Mouse (Mus musculus) intestine, postnatal 0 days (tissue): ENCODE data around the gene Zfp65. TPM values are rescaled to one million over a fixed set of nuclear protein-coding genes. Genes with fewer than 3 reads are reported as not detected.
"Not testable (repeated sequence)": the region's sequence is repeated elsewhere in the genome, so short reads cannot be mapped to it uniquely, and the experiment has no call there.

ENCODE experiments used
- ATAC-seq: fragments of 200-750 bp; cut with Nextera tagmentation; 2 replicates; pipeline ENCODE4 v1.8.0; 2017; ENCODE audit warnings: mild to moderate bottlenecking, moderate TSS enrichment, moderate library complexity
- H3K27ac ChIP-seq: fragments of 300-500 bp; sonication (generic); 2 replicates; pipeline ENCODE4 v1.5.1; 2014; ENCODE audit warnings: mild to moderate bottlenecking, low read depth, low read length, moderate library complexity
- H3K27me3 ChIP-seq: fragments of 300-500 bp; sonication (generic); replicated peaks from 2 replicates; pipeline ENCODE4 v1.6.1; 2014; ENCODE audit warnings: low read length, mixed read lengths; ENCODE audit not compliant: control insufficient read depth, insufficient read depth
- H3K36me3 ChIP-seq: fragments of 300-500 bp; sonication (generic); 2 replicates; pipeline ENCODE4 v1.6.1; 2014; ENCODE audit warnings: mild to moderate bottlenecking, moderate library complexity; ENCODE audit not compliant: control insufficient read depth, insufficient read depth
- H3K4me1 ChIP-seq: fragments of 300-500 bp; sonication (generic); replicated peaks from 2 replicates; pipeline ENCODE4 v1.6.1; 2014; ENCODE audit warnings: antibody characterized with exemption, low read length, mixed read lengths; ENCODE audit not compliant: control insufficient read depth, insufficient read depth
- H3K4me2 ChIP-seq: fragments of 300-500 bp; sonication (generic); replicated peaks from 2 replicates; pipeline ENCODE4 v1.6.1; 2014; ENCODE audit warnings: low read depth, mild to moderate bottlenecking, moderate library complexity
- H3K4me3 ChIP-seq: fragments of 300-500 bp; sonication (generic); 2 replicates; pipeline ENCODE4 v1.5.1; 2014; ENCODE audit warnings: low read depth, low read length
- H3K9ac ChIP-seq: fragments of 300-500 bp; sonication (generic); 2 replicates; pipeline ENCODE4 v1.6.1; 2014; ENCODE audit warnings: mild to moderate bottlenecking, low read depth, low read length
- H3K9me3 ChIP-seq: fragments of 300-500 bp; sonication (generic); 2 replicates; pipeline ENCODE4 v1.6.1; 2016; ENCODE audit warnings: mixed run types; ENCODE audit not compliant: control insufficient read depth
- CTCF ChIP-seq: sonication (generic); IDR thresholded peaks from 2 replicates; pipeline ENCODE4 v1.5.1; 2016; ENCODE audit warnings: low read depth, mild to moderate bottlenecking, control low read depth, antibody characterized with exemption, moderate library complexity
- WGBS: fragments of 180-500 bp; shearing (Covaris S2); extraction: QIAGEN DNeasy Blood & Tissue Kit; methylation state at CpG from one replicate; pipeline ENCODE4 v1.1.7; 2014; 5-methylcytosine and 5-hydroxymethylcytosine counted together
- polyA plus RNA-seq: library from polyadenylated mRNA; unstranded; fragments of >200 nt; fragmentation: Nextera tagmentation; extraction: Ambion mirVana; gene quantifications from 2 replicates; pipeline ENCODE4 v1.2.1, GENCODE M21; 2015

The Zfp65 gene
- polyA plus RNA-seq, 1 experiment from 2014 or later: 1.9 TPM

DNA sequence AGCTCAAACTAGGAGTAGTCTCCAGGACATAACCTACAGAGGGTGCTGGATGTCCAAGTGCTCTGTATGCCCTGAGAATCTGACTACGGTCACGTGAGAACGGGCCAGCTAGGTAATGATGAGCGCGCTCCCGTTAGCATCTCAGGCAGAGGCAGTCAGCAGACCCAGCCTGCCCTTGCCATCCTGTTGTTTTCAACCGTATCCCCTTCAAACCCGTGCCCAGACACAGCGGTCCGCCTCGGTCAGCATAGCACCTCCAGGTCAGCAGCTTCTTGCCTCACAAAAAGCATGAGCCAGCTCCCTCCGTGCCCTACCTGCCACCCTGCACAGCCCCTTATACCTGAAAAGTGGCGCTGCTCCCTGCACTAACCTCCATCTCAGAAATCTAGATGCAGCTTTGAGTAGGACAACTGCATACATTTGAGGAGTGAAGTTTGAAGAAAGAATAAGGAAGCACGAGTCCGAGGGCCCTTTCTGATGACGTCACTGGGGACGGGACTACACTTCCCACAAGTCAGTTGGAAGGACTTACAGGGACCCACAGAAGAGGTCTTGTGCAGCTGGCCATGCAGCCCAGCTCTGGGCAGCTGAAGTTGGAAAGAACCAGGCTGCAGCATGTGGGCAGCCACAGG is 5.0 kb downstream of the Zfp65 start:
- no peaks in the 10 kb centered on the region for H3K36me3 ChIP-seq
- peak overlapping the region; percentile 59 for H3K9ac ChIP-seq
- H3K27ac ChIP-seq: peak overlapping the region; percentile 62
- peak; percentile 92 for ATAC-seq
- H3K27me3 ChIP-seq: no peaks in the 10 kb centered on the region
- H3K4me3 ChIP-seq: peak overlapping the region; percentile 95
- peak; percentile 32 for TF ChIP-seq CTCF
- under 1% methylated on average over 17 of the region's 17 CpGs for WGBS
- peak overlapping the region; percentile 83 for H3K4me2 ChIP-seq
- no peaks in the 10 kb centered on the region for H3K4me1 ChIP-seq
- no peaks in the 10 kb centered on the region for H3K9me3 ChIP-seq

DNA sequence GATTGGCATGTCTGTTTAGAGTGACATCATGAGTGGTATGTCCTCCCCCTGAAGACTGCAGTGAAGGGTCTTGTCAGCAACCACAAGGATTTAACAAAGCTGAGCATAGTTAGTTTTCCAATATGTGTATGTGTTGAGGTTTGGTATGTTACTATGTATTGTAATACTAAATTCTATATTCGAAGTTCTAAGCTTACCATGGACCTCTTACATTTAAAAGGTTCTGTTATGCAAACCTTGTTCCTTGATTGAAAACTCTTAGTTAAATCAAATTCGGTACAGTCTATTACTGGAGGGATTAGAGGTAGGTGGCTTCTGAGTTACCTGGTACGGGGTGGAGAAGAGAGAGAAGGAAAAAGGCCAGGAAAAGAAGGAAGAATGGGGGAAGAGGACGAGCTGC is 42.0 kb downstream of the Zfp65 start, which contains the start of gene Zfp738:
Gene Zfp738, minus strand, starts transcription at position 101 of the 400 bp plus-strand sequence.
- Histone ChIP-seq H3K27me3 (no peaks in the 10 kb centered on the region), H3K4me2 (no peak within 1 kb of the TSS), H3K9me3 (no peaks in the 10 kb centered on the region), H3K9ac (no peak within 1 kb of the TSS), H3K36me3 (no peaks in the 10 kb centered on the region), H3K4me3 (no peak within 1 kb of the TSS), H3K27ac (no peak within 1 kb of the TSS), H3K4me1 (no peaks in the 10 kb centered on the region)
- ATAC-seq: no peak
- TF ChIP-seq CTCF: no peak
- 81% methylated on average over 4 of the region's 4 CpGs for WGBS

DNA sequence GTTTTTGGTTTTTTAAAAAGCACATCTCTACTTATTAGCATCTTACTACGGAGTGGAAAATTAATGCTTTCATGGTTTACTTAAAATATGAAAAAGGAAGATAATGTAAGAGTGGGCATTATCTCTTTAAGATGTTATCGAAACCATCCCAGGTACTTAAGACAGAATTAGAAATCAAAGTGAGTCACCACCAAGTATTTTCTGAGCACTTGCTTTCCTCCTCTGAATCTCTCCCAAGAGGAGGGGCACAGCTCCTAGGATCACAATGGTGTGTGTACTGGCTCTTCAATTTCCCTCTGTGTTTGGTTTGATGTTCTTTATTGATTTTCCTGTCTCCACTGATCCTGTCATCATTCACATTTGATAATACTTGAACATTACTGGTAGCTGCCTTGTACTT is 45.1 kb downstream of the Zfp65 start:
- WGBS: 65% methylated on average over 2 of the region's 2 CpGs
- H3K27ac ChIP-seq, H3K36me3 ChIP-seq, H3K27me3 ChIP-seq, H3K9ac ChIP-seq, H3K9me3 ChIP-seq, H3K4me1 ChIP-seq: not testable (repeated sequence)
- Histone ChIP-seq H3K4me3 (peak overlapping the region; percentile 76), H3K4me2 (peak overlapping the region; percentile 77)
- ATAC-seq: peak; percentile 43

DNA sequence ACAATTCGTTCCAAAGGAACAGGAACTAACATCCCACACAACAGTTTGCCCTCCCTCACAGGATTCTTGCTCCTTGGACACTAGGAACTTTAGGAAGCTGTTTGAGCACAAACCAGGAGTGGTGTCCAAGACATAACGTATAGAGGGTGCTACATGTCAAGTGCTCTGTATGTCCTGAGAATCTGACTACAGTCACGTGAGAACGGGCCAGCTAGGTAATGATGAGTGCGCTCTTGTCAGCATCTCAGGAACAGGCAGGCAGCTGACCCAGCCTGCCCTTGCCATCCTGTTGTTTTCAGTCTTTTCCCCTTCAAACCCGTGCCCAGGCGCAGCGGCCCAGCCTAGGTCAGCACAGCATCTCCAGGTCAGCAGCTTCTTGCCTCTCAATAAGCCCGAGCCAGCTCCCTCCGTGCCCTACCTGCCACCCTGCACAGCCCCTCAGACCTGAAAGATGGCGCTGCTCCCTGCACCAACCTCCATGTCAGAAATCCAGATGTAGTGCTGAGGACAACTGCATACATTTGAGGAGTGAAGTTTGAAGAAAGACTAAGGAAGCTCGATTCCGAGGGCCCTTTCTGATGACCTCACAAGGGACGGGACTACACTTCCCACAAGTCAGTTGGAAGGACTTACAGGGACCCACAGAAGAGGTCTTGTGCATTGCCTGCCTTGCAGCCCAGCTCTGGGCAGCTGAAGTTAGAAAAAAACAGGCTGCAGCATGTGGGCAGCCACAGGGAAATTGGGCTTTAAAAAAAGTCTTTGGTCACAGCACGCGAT is 45.8 kb downstream of the Zfp65 start:
- peak; percentile 100 for ATAC-seq
- H3K9ac ChIP-seq: peak overlapping the region; percentile 73
- H3K4me2 ChIP-seq: peak overlapping the region; percentile 77
- H3K4me3 ChIP-seq: peak overlapping the region; percentile 76
- H3K9me3 ChIP-seq, H3K4me1 ChIP-seq, H3K27me3 ChIP-seq, H3K36me3 ChIP-seq: not testable (repeated sequence)
- WGBS: 10% methylated on average over 16 of the region's 16 CpGs
- H3K27ac ChIP-seq: peak overlapping the region; percentile 64
- peak; percentile 21; the same call in 1 of the 2 replicates for TF ChIP-seq CTCF

DNA sequence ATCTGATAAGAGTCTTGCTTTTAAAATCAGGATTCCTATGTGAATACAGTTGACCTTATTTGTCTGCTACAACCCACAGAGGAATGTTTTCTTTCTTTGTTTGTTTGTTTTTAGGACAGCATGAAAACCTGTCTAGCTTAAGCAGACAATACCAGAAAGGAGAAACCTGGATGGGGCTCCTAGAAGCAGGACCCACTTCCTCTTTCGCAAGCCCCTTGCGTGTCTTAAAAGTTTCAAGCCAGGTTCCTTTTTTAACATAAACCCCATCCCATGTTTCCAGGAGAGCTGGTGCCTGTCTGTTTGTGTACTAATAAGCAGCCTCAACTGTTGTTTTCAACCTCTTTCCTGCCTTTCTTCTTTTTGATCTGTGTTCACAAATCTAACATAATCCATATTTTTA is 54.1 kb downstream of the Zfp65 start:
- no peak for ATAC-seq
- no peak for TF ChIP-seq CTCF
- H3K36me3 ChIP-seq: 0 out of 2 replicates have a peak, but pooled peaks cover 3% of the 10 kb centered on the region
- no peak overlapping the region for H3K4me2 ChIP-seq
- H3K27ac ChIP-seq: no peak overlapping the region
- 93% methylated on average over 2 of the region's 2 CpGs for WGBS
- H3K27me3 ChIP-seq: no peaks in the 10 kb centered on the region
- no peak overlapping the region for H3K4me3 ChIP-seq
- no peaks in the 10 kb centered on the region for H3K4me1 ChIP-seq
- H3K9me3 ChIP-seq: no peaks in the 10 kb centered on the region
- no peak overlapping the region for H3K9ac ChIP-seq

Other genes starting within 250 kb of the Zfp65 start
- gene Zfp874b, start 244.9 kb downstream of the Zfp65 start, polyA plus RNA-seq: 1.2 and 1.3 TPM in 2 replicates
- gene Zfp58, start 228.6 kb downstream of the Zfp65 start, polyA plus RNA-seq: 4.1 and 4.7 TPM in 2 replicates
- gene Gm26965, start 203.0 kb downstream of the Zfp65 start, polyA plus RNA-seq: not detected in 2 replicates
- 23.2 and 23.9 TPM in 2 replicates for gene Zfp87, start 203.0 kb downstream of the Zfp65 start, polyA plus RNA-seq
- gene Zfp748, start 175.3 kb downstream of the Zfp65 start, polyA plus RNA-seq: 2.9 and 3.7 TPM in 2 replicates
- 1.9 and 2.3 TPM in 2 replicates for gene Zfp729b, start 119.5 kb downstream of the Zfp65 start, polyA plus RNA-seq
- gene Gm49345, start 91.4 kb downstream of the Zfp65 start, polyA plus RNA-seq: not detected in 2 replicates
- 1.8 and 1.9 TPM in 2 replicates for gene Zfp729a, start 91.4 kb downstream of the Zfp65 start, polyA plus RNA-seq
- 3.9 and 4.6 TPM in 2 replicates for gene Zfp738, start 42.1 kb downstream of the Zfp65 start, polyA plus RNA-seq
- 1.8 and 1.9 TPM in 2 replicates for gene Zfp85, start 26.1 kb upstream of the Zfp65 start, polyA plus RNA-seq
- gene Zfp493, start 50.5 kb upstream of the Zfp65 start, polyA plus RNA-seq: 0.50 and 0.70 TPM in 2 replicates
- gene Zfp273, start 84.6 kb upstream of the Zfp65 start, polyA plus RNA-seq: 2.3 and 2.8 TPM in 2 replicates
- gene Gm10037, start 101.9 kb upstream of the Zfp65 start, polyA plus RNA-seq: 0.47 TPM in 1 of 2 replicates, not detected in the other
- gene BC048507, start 134.2 kb upstream of the Zfp65 start, polyA plus RNA-seq: not detected in 2 replicates